Mouse (Mus musculus): ENCODE results near the gene Sh3bp1. TPM values are rescaled to one million over a fixed set of nuclear protein-coding genes. Genes with fewer than 3 reads are reported as not detected.

Sh3bp1 gene
- polyA plus RNA-seq, 1 experiment, result 3.3 TPM

Other genes with a start within 250 kb of the Sh3bp1 start
- not detected in 2 replicates for gene Elfn2, start 181.0 kb upstream of the Sh3bp1 start, polyA plus RNA-seq (2012; ENCODE audit: insufficient read depth, insufficient read length, missing spikeins)
- 12.0 and 20.7 TPM in 2 replicates for gene Mfng, start 126.3 kb upstream of the Sh3bp1 start, polyA plus RNA-seq (2012; ENCODE audit: insufficient read depth, insufficient read length, missing spikeins)
- gene Card10, start 96.7 kb upstream of the Sh3bp1 start, polyA plus RNA-seq (2012; ENCODE audit: insufficient read depth, insufficient read length, missing spikeins), result 3.9 and 4.8 TPM in 2 replicates
- 18.4 and 21.7 TPM in 2 replicates for gene Cdc42ep1, start 57.1 kb upstream of the Sh3bp1 start, polyA plus RNA-seq (2012; ENCODE audit: insufficient read depth, insufficient read length, missing spikeins)
- gene Lgals2, start 44.2 kb upstream of the Sh3bp1 start, polyA plus RNA-seq (2012; ENCODE audit: insufficient read depth, insufficient read length, missing spikeins), result not detected in 2 replicates
- 23.7 and 29.1 TPM in 2 replicates for gene Gga1, start 22.6 kb upstream of the Sh3bp1 start, polyA plus RNA-seq (2012; ENCODE audit: insufficient read depth, insufficient read length, missing spikeins)
- not detected in 2 replicates for gene Gm49510, start 101 bp upstream of the Sh3bp1 start, polyA plus RNA-seq (2012; ENCODE audit: insufficient read depth, insufficient read length, missing spikeins)
- 0.67 and 1.3 TPM in 2 replicates for gene Pdxp, start 14.2 kb downstream of the Sh3bp1 start, polyA plus RNA-seq (2012; ENCODE audit: insufficient read depth, insufficient read length, missing spikeins)
- gene Lgals1, start 27.0 kb downstream of the Sh3bp1 start, polyA plus RNA-seq (2012; ENCODE audit: insufficient read depth, insufficient read length, missing spikeins), result 2,169 and 2,213 TPM in 2 replicates
- 22.6 and 34.2 TPM in 2 replicates for gene Nol12, start 35.2 kb downstream of the Sh3bp1 start, polyA plus RNA-seq (2012; ENCODE audit: insufficient read depth, insufficient read length, missing spikeins)
- 19.0 and 24.7 TPM in 2 replicates for gene Triobp, start 48.0 kb downstream of the Sh3bp1 start, polyA plus RNA-seq (2012; ENCODE audit: insufficient read depth, insufficient read length, missing spikeins)
- 128 and 153 TPM in 2 replicates for gene H1f0, start 128.7 kb downstream of the Sh3bp1 start, polyA plus RNA-seq (2012; ENCODE audit: insufficient read depth, insufficient read length, missing spikeins)
- gene Galr3, start 142.1 kb downstream of the Sh3bp1 start, polyA plus RNA-seq (2012; ENCODE audit: insufficient read depth, insufficient read length, missing spikeins), result not detected in 2 replicates
- gene Ankrd54, start 163.1 kb downstream of the Sh3bp1 start, polyA plus RNA-seq (2012; ENCODE audit: insufficient read depth, insufficient read length, missing spikeins), result 5.7 and 8.7 TPM in 2 replicates
- 177 and 198 TPM in 2 replicates for gene Eif3l, start 175.4 kb downstream of the Sh3bp1 start, polyA plus RNA-seq (2012; ENCODE audit: insufficient read depth, insufficient read length, missing spikeins)
- gene Micall1, start 209.1 kb downstream of the Sh3bp1 start, polyA plus RNA-seq (2012; ENCODE audit: insufficient read depth, insufficient read length, missing spikeins), result 20.2 and 21.8 TPM in 2 replicates
- 173 and 185 TPM in 2 replicates for gene Polr2f, start 241.2 kb downstream of the Sh3bp1 start, polyA plus RNA-seq (2012; ENCODE audit: insufficient read depth, insufficient read length, missing spikeins)
- 2.1 TPM in 1 of 2 replicates, not detected in the other for gene 1700088E04Rik, start 241.5 kb downstream of the Sh3bp1 start, polyA plus RNA-seq (2012; ENCODE audit: insufficient read depth, insufficient read length, missing spikeins)